In genomic region chr12:81147956-81148355, GRCm38 (mm10) we compare ENCODE assay signal across 12 mouse cellular contexts.
"Had no signal": no experiment of that assay in that cellular context is flagged by ENCODE, and none has a peak within 500 bp of the region (broad histone marks: within the 10 kb centered on the region; RNA-seq: fewer than 3 reads in every experiment).

No protein-coding gene starts in this region.

- DNase-seq: lung, embryonic 14.5 days; lung, postnatal 10 days; lung, postnatal 4 days; midbrain, embryonic 14.5 days; retina, postnatal 1 day; right cerebral cortex, adult 18-20 months; right cerebral cortex, postnatal 25 days; right cerebral cortex, postnatal 4 days; spleen, adult 18-20 months; thymus, adult 18-20 months; thymus, postnatal 14 days; thymus, postnatal 36 days had no signal
